ENCODE assay signal across 10 mouse cellular contexts in the genomic region with DNA sequence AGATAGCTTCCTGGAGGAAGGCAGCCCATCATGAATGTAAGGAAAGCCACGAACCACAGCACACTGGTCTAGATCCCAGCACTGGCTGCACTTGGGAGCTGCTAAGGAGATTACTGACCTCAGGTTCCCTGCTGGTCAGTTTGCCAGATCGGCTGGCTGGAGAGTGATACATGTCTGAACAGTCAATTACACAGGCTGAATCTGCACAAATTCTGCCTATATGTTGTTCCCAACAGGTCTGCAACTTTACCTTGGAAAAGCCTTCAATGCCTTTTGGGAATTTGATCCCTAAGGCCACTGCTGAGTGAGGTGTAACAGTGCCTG.
"Had no signal": no experiment of that assay in that cellular context is flagged by ENCODE, and none has a peak within 500 bp of the region (broad histone marks: within the 10 kb centered on the region; RNA-seq: fewer than 3 reads in every experiment).

No protein-coding gene starts in this region.

- H3K9me3 ChIP-seq: liver, embryonic 12.5 days; midbrain, embryonic 10.5 days had no signal

- H3K4me3 ChIP-seq: left cerebral cortex, adult 2 months; liver, embryonic 12.5 days; midbrain, embryonic 10.5 days; myocyte had no signal

- H3K9ac ChIP-seq: liver, embryonic 12.5 days; lung, embryonic 14.5 days had no signal

- DNase-seq: midbrain, embryonic 14.5 days; thymus, adult 2 months; thymus, postnatal 25 days had no signal

- H3K27me3 ChIP-seq: liver, embryonic 12.5 days had no signal

- H3K4me2 ChIP-seq: liver, embryonic 12.5 days; lung, embryonic 14.5 days had no signal

- ATAC-seq: intestine, postnatal 0 days; liver, embryonic 12.5 days had no signal

- H3K27ac ChIP-seq: left cerebral cortex, adult 2 months; liver, embryonic 12.5 days; midbrain, embryonic 10.5 days; stomach, postnatal 0 days had no signal

- H3K4me1 ChIP-seq: liver, embryonic 12.5 days had no signal
